Mouse (Mus musculus): Measurements from ENCODE around the gene Ptpn14.
A peak's percentile ranks its signal among the peaks of the same experiment; 100 is the strongest.

DNA sequence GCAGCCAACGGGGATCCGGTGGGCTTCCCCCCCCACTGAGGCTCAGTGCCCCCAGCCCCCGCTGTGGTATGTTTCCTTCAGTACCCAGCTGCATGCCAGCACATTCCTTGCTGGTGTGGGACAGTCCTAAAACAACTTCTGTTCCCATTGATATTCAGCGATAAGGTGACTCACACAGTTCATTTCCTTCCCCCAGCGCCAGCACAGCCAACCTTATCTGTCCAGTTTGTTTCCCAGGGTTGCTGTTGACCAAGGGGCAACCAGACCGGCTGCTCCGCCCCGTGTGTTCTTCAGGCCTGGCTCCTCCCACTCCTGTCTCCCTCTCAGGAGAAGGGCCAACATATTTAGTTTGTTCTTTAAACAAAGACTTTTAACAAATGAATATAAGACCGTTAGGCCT lies 139.4 kb downstream of the Ptpn14 start:
- TF ChIP-seq EP300 (IDR thresholded peaks at IDR 0.05; ENCODE audit: insufficient read depth, low read depth, low read length) (peak; percentile 76), CTCF (IDR thresholded peaks at IDR 0.05) (no peak), POLR2A (IDR thresholded peaks at IDR 0.05; ENCODE audit: insufficient read depth, low read depth, low read length) (no peak)
